Mouse (Mus musculus) small intestine, adult 2 months (tissue): ENCODE results near the gene Hlcs. TPM values are rescaled to one million over a fixed set of nuclear protein-coding genes. Genes with fewer than 3 reads are reported as not detected.

Experiments used
- H3K27ac ChIP-seq: fragments of 200-500 bp; 2 replicates; pipeline ENCODE4 v1.5.1; 2012; ENCODE audit warnings: low read depth, low read length, control low read depth, inconsistent platforms; ENCODE audit not compliant: insufficient read depth
- H3K27me3 ChIP-seq: fragments of 200-500 bp; 2 replicates; pipeline ENCODE4 v1.6.1; 2012; ENCODE audit warnings: mild to moderate bottlenecking, moderate library complexity, low read length, inconsistent platforms; ENCODE audit not compliant: control insufficient read depth, insufficient read depth
- H3K36me3 ChIP-seq: fragments of 200-500 bp; 2 replicates; pipeline ENCODE4 v1.6.1; 2012; ENCODE audit warnings: mild to moderate bottlenecking, low read length, control low read depth, inconsistent platforms; ENCODE audit not compliant: control insufficient read depth, insufficient read depth
- H3K4me1 ChIP-seq: fragments of 200-500 bp; 2 replicates; pipeline ENCODE4 v1.6.1; 2012; ENCODE audit warnings: low read length, inconsistent platforms, mixed read lengths; ENCODE audit not compliant: control insufficient read depth, insufficient read depth, insufficient read length
- H3K4me3 ChIP-seq: fragments of 200-500 bp; 2 replicates; pipeline ENCODE4 v1.5.1; 2012; ENCODE audit warnings: low read depth, mild to moderate bottlenecking, control low read depth, inconsistent platforms, low read length, moderate library complexity
- CTCF ChIP-seq: fragments of 200-500 bp; IDR thresholded peaks from 2 replicates; pipeline ENCODE4 v1.5.1; 2012; ENCODE audit warnings: low read depth, mild to moderate bottlenecking, control low read depth, inconsistent platforms, low read length, moderate library complexity, mixed read lengths; ENCODE audit not compliant: insufficient replicate concordance, insufficient read length; ENCODE audit errors: extremely low read depth
- POLR2A ChIP-seq: fragments of 200-500 bp; IDR thresholded peaks from 2 replicates; pipeline ENCODE4 v1.6.1; 2012; ENCODE audit warnings: low read depth, mild to moderate bottlenecking, control low read depth, inconsistent platforms, low read length, moderate library complexity
- WGBS: fragments of 180-500 bp; shearing (Covaris S2); methylation state at CpG from one replicate; pipeline ENCODE4 v1.1.7; 2018; 5-methylcytosine and 5-hydroxymethylcytosine counted together
- polyA plus RNA-seq: library from polyadenylated mRNA; depleted of rRNA; stranded (reverse); fragments of >200 nt; gene quantifications from 2 replicates; pipeline ENCODE4 v1.2.3, GENCODE M21; 2012; rRNA removed

The Hlcs gene
- polyA plus RNA-seq, 1 experiment: 3.2 TPM

GRCm38 (mm10) chr16:94081996-94082708, 231.2 kb downstream of the Hlcs start:
- Histone ChIP-seq H3K27me3 (peaks cover 87% of the 10 kb centered on the region), H3K4me1 (peaks cover 10% of the 10 kb centered on the region; the same call in 1 of the 2 replicates), H3K4me3 (no peak overlapping the region), H3K36me3 (no peaks in the 10 kb centered on the region), H3K27ac (no peak overlapping the region)
- TF ChIP-seq POLR2A (no peak), CTCF (no peak)
- 12% methylated on average over 8 of the region's 8 CpGs for WGBS

GRCm38 (mm10) chr16:94081596-94081995, 231.8 kb downstream of the Hlcs start:
- no peak overlapping the region for H3K27ac ChIP-seq
- TF ChIP-seq CTCF: no peak
- TF ChIP-seq POLR2A: no peak
- no peak overlapping the region for H3K4me3 ChIP-seq
- 29% methylated on average over 5 of the region's 5 CpGs for WGBS
- H3K27me3 ChIP-seq: peaks cover 88% of the 10 kb centered on the region
- H3K36me3 ChIP-seq: no peaks in the 10 kb centered on the region
- peaks cover 10% of the 10 kb centered on the region; the same call in 1 of the 2 replicates for H3K4me1 ChIP-seq

GRCm38 (mm10) chr16:94079856-94080555, 233.4 kb downstream of the Hlcs start:
- TF ChIP-seq CTCF: no peak
- TF ChIP-seq POLR2A: no peak

GRCm38 (mm10) chr16:94079075-94079855, 234.1 kb downstream of the Hlcs start:
- H3K27me3 ChIP-seq: peaks cover 78% of the 10 kb centered on the region
- H3K4me3 ChIP-seq: no peak overlapping the region
- no peak overlapping the region for H3K27ac ChIP-seq
- H3K4me1 ChIP-seq: no peaks in the 10 kb centered on the region
- 6% methylated on average over 47 of the region's 47 CpGs for WGBS
- H3K36me3 ChIP-seq: no peaks in the 10 kb centered on the region
- TF ChIP-seq POLR2A (no peak), CTCF (no peak)

More at GRCm38 (mm10) chr16:94079856-94080555, 233.4 kb downstream of the Hlcs start:
- Histone ChIP-seq H3K27ac (no peak overlapping the region), H3K4me1 (no peaks in the 10 kb centered on the region; the same call in 1 of the 2 replicates), H3K27me3 (peaks cover 85% of the 10 kb centered on the region), H3K36me3 (no peaks in the 10 kb centered on the region), H3K4me3 (no peak overlapping the region)
- WGBS: 8% methylated on average over 13 of the region's 13 CpGs

Other genes with a start within 250 kb of the Hlcs start
- gene Sim2, start 228.6 kb downstream of the Hlcs start, polyA plus RNA-seq: 0.03 TPM in 1 of 2 replicates, not detected in the other
- 0.47 and 2.5 TPM in 2 replicates for gene Ripply3, start 14.8 kb upstream of the Hlcs start, polyA plus RNA-seq
- 6.4 and 7.4 TPM in 2 replicates for gene Ttc3, start 57.0 kb upstream of the Hlcs start, polyA plus RNA-seq
- gene Pigp, start 58.3 kb upstream of the Hlcs start, polyA plus RNA-seq: 10.1 and 11.2 TPM in 2 replicates
- 13.6 and 16.6 TPM in 2 replicates for gene Vps26c, start 213.3 kb upstream of the Hlcs start, polyA plus RNA-seq